Mouse (Mus musculus) stomach, embryonic 14.5 days (tissue): ENCODE data around the gene Inpp4b. TPM values are rescaled to one million over a fixed set of nuclear protein-coding genes. Genes with fewer than 3 reads are reported as not detected.

Experiments
- ATAC-seq: fragments of 200-750 bp; cut with Nextera tagmentation; 2 replicates; pipeline ENCODE4 v1.8.0; 2017; ENCODE audit warnings: low read depth, moderate TSS enrichment; ENCODE audit not compliant: insufficient number of reproducible peaks, insufficient read depth, low FRiP score
- H3K27ac ChIP-seq: fragments of 300-500 bp; sonication (generic); 2 replicates; pipeline ENCODE4 v1.5.1; 2014; ENCODE audit warnings: mild to moderate bottlenecking, low read length, moderate library complexity, mixed read lengths
- H3K27me3 ChIP-seq: fragments of 300-500 bp; sonication (generic); 2 replicates; pipeline ENCODE4 v1.6.1; 2014; ENCODE audit warnings: low read length, control low read depth, mixed read lengths; ENCODE audit not compliant: control insufficient read depth, insufficient read depth
- H3K36me3 ChIP-seq: fragments of 300-500 bp; sonication (generic); 2 replicates; pipeline ENCODE4 v1.6.1; 2014; ENCODE audit warnings: mild to moderate bottlenecking, control low read depth, low read length, moderate library complexity, mixed read lengths; ENCODE audit not compliant: control insufficient read depth, insufficient read depth
- H3K4me1 ChIP-seq: fragments of 300-500 bp; sonication (generic); 2 replicates; pipeline ENCODE4 v1.6.1; 2014; ENCODE audit warnings: low read length, control low read depth, mixed read lengths; ENCODE audit not compliant: control insufficient read depth, insufficient read depth
- H3K4me2 ChIP-seq: fragments of 300-500 bp; sonication (generic); replicated peaks from 2 replicates; pipeline ENCODE4 v1.6.1; 2014; ENCODE audit warnings: low read depth, low read length, control low read depth
- H3K4me3 ChIP-seq: fragments of 300-500 bp; sonication (generic); 2 replicates; pipeline ENCODE4 v1.5.1; 2014; ENCODE audit warnings: low read depth, low read length, control low read depth
- H3K9ac ChIP-seq: fragments of 300-500 bp; sonication (generic); replicated peaks from 2 replicates; pipeline ENCODE4 v1.6.1; 2014; ENCODE audit warnings: low read depth, mild to moderate bottlenecking, control low read depth, low read length, moderate library complexity, mixed read lengths
- H3K9me3 ChIP-seq: fragments of 300-500 bp; sonication (generic); 2 replicates; pipeline ENCODE4 v1.6.1; 2016; ENCODE audit warnings: low read depth, low read length, control low read depth; ENCODE audit not compliant: control insufficient read depth
- WGBS: fragments of 180-500 bp; shearing (Covaris S2); extraction: QIAGEN DNeasy Blood & Tissue Kit; methylation state at CpG from one replicate; pipeline ENCODE4 v1.1.7; 2014; 5-methylcytosine and 5-hydroxymethylcytosine counted together
- polyA plus RNA-seq: library from polyadenylated mRNA; unstranded; fragments of >200 nt; fragmentation: Nextera tagmentation; extraction: Ambion mirVana; gene quantifications from 2 replicates; pipeline ENCODE4 v1.2.1, GENCODE M21; 2014

Inpp4b gene
- polyA plus RNA-seq, 1 experiment from 2014 or later: 5.2 TPM

- no peaks in the 10 kb centered on the region for H3K4me1 ChIP-seq
- no peaks in the 10 kb centered on the region for H3K36me3 ChIP-seq
- ATAC-seq: no peak
- no peak overlapping the region for H3K4me3 ChIP-seq
- no peak overlapping the region for H3K27ac ChIP-seq
- 89% methylated on average over 2 of the region's 2 CpGs for WGBS
- no peaks in the 10 kb centered on the region for H3K27me3 ChIP-seq
- H3K9me3 ChIP-seq: no peaks in the 10 kb centered on the region
- no peak overlapping the region for H3K9ac ChIP-seq
- H3K4me2 ChIP-seq: no peak overlapping the region
Observed at GRCm38 (mm10) chr8:81635912-81636583, 293.7 kb downstream of the Inpp4b start.

- Histone ChIP-seq H3K9ac (no peak overlapping the region), H3K36me3 (no peaks in the 10 kb centered on the region), H3K9me3 (no peaks in the 10 kb centered on the region), H3K27me3 (no peaks in the 10 kb centered on the region), H3K4me3 (no peak overlapping the region), H3K4me2 (no peak overlapping the region), H3K4me1 (no peaks in the 10 kb centered on the region), H3K27ac (no peak overlapping the region)
- 76% methylated on average over 3 of the region's 3 CpGs for WGBS
- no peak for ATAC-seq
Observed at GRCm38 (mm10) chr8:81638478-81638877, 296.1 kb downstream of the Inpp4b start.

GRCm38 (mm10) chr8:81639820-81640219 is 297.5 kb downstream of the Inpp4b start:
- Histone ChIP-seq H3K27ac (no peak overlapping the region), H3K27me3 (no peaks in the 10 kb centered on the region), H3K4me2 (no peak overlapping the region), H3K4me3 (no peak overlapping the region), H3K9ac (no peak overlapping the region), H3K9me3 (no peaks in the 10 kb centered on the region), H3K36me3 (no peaks in the 10 kb centered on the region), H3K4me1 (no peaks in the 10 kb centered on the region)
- ATAC-seq: no peak
- 88% methylated on average over 4 of the region's 4 CpGs for WGBS

DNA sequence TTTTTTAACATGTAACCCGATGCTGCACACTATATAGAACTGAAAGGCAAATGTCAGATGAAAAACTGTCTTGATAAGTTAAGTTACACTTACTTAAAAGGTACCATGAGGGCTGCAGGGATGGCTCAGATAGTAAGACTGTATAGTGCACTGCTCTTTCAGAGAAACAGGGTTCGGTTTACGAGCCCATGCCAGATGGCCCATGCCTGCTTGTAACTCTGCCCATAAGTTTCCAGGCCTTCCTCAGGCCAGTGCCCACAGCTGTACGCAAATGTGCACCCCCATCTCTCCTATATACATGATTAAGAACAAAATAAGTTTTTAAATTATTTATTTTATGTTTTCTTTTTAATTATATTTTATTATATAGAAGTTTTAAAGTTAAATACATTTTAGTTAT is 300.7 kb downstream of the Inpp4b start:
- no peaks in the 10 kb centered on the region for H3K27me3 ChIP-seq
- H3K4me2 ChIP-seq: no peak overlapping the region
- H3K27ac ChIP-seq: no peak overlapping the region
- H3K4me1 ChIP-seq: no peaks in the 10 kb centered on the region
- no peaks in the 10 kb centered on the region for H3K9me3 ChIP-seq
- no peak overlapping the region for H3K4me3 ChIP-seq
- 88% methylated on average over 4 of the region's 4 CpGs for WGBS
- no peak for ATAC-seq
- H3K36me3 ChIP-seq: no peaks in the 10 kb centered on the region
- H3K9ac ChIP-seq: no peak overlapping the region

DNA sequence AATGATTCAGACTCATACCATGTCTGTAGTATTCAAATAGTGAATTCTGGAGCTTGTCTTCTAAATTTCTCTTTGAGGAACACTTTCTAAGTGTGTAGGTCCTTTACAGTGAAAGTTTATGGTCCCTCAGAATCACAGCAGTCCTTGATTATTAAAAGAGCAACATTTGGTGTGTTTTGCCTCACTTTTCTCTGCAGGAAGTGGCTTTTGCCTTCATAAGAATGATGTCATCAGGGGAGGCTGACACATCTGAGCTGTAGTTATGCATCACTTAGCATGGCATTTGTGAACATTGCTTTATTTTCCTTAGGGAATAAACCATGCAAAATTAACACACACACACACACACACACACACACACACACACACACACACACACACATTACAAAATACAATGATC is 349.8 kb downstream of the Inpp4b start:
- Histone ChIP-seq H3K36me3 (no peaks in the 10 kb centered on the region), H3K4me2 (no peak overlapping the region), H3K4me3 (no peak overlapping the region), H3K27me3 (no peaks in the 10 kb centered on the region), H3K4me1 (no peaks in the 10 kb centered on the region), H3K9me3 (no peaks in the 10 kb centered on the region), H3K9ac (no peak overlapping the region), H3K27ac (no peak overlapping the region)
- no peak for ATAC-seq

GRCm38 (mm10) chr8:81694893-81695292 is 352.5 kb downstream of the Inpp4b start:
- H3K27me3 ChIP-seq: no peaks in the 10 kb centered on the region
- H3K4me3 ChIP-seq: no peak overlapping the region
- H3K27ac ChIP-seq: no peak overlapping the region
- WGBS: 13% methylated on average over 2 of the region's 2 CpGs
- no peaks in the 10 kb centered on the region for H3K9me3 ChIP-seq
- ATAC-seq: no peak
- H3K4me2 ChIP-seq: no peak overlapping the region
- no peaks in the 10 kb centered on the region for H3K4me1 ChIP-seq
- no peaks in the 10 kb centered on the region for H3K36me3 ChIP-seq
- H3K9ac ChIP-seq: no peak overlapping the region

GRCm38 (mm10) chr8:81702038-81702437 is 359.7 kb downstream of the Inpp4b start:
- Histone ChIP-seq H3K9me3 (no peaks in the 10 kb centered on the region), H3K4me1 (no peaks in the 10 kb centered on the region), H3K27ac (no peak overlapping the region), H3K27me3 (no peaks in the 10 kb centered on the region), H3K9ac (no peak overlapping the region), H3K4me2 (no peak overlapping the region), H3K36me3 (no peaks in the 10 kb centered on the region), H3K4me3 (no peak overlapping the region)
- ATAC-seq: no peak
- WGBS: 80% methylated on average over 1 of the region's 1 CpGs

DNA sequence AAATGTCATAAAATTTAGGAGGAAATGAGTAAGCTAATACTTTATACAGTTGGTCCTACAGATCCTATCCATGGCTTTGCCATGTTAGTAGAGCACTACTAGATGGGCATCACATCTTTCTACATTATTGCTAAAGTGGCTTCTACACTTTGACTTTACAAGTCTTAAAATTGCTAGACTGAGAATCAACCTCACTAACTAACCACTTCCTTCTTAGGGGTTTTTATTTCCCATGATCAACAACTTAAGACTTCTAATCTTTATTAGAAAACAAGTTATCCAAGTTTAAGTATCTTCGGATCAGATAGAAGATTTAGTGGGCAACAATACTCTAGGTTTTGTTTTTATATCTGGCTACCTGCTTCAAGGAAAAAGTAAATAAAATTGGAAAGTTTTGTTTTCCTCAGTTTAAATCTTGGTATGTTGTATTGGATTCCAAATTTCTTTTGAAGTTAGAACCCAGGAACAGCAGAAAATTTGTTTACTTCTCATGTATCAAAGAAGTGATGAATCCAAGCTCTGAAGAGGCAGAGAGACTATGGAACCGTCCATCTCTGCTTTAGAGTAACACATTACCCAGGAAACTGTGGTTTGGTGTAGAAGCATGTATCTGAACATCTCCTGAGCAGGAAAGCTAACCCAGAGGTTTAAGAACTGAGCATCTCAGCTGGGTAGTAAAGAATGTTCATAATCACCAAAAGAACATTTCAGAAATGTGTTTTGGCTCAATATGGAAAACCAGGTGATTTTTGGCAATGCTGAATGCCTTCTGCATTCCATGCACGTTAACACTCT is 361.4 kb downstream of the Inpp4b start:
- H3K9me3 ChIP-seq: no peaks in the 10 kb centered on the region
- ATAC-seq: no peak
- H3K4me1 ChIP-seq: no peaks in the 10 kb centered on the region
- no peak overlapping the region for H3K9ac ChIP-seq
- H3K27ac ChIP-seq: no peak overlapping the region
- no peak overlapping the region for H3K4me3 ChIP-seq
- H3K36me3 ChIP-seq: no peaks in the 10 kb centered on the region
- no peaks in the 10 kb centered on the region for H3K27me3 ChIP-seq
- H3K4me2 ChIP-seq: no peak overlapping the region
- 66% methylated on average over 3 of the region's 3 CpGs for WGBS
